Mouse (Mus musculus): ENCODE data around the gene Hint1. TPM values are rescaled to one million over a fixed set of nuclear protein-coding genes. Genes with fewer than 3 reads are reported as not detected.
"Not testable (repeated sequence)": the region's sequence is repeated elsewhere in the genome, so short reads cannot be mapped to it uniquely, and the experiment has no call there.

Gene Hint1
- polyA plus RNA-seq, 1 experiment from 2014 or later, result 868 TPM

- no peaks in the 10 kb centered on the region for H3K4me1 ChIP-seq (ENCODE audit: control insufficient read depth, insufficient read depth, low read length)
- no peak overlapping the region for H3K4me2 ChIP-seq (ENCODE audit: low read depth, low read length)
- H3K27me3 ChIP-seq (ENCODE audit: control insufficient read depth, insufficient read depth, low read length), result no peaks in the 10 kb centered on the region
- no peaks in the 10 kb centered on the region for H3K36me3 ChIP-seq (ENCODE audit: control insufficient read depth, insufficient read depth, low read length)
- H3K9me3 ChIP-seq (ENCODE audit: control insufficient read depth, low read length), result no peaks in the 10 kb centered on the region
- no peak overlapping the region for H3K9ac ChIP-seq (replicated peaks; ENCODE audit: low read depth, low read length)
- WGBS, result 90% methylated on average over 4 of the region's 4 CpGs
- H3K27ac ChIP-seq (ENCODE audit: low read depth, low read length), result no peak overlapping the region
- no peak for ATAC-seq (ENCODE audit: low read depth)
- no peak overlapping the region for H3K4me3 ChIP-seq (ENCODE audit: low read depth, low read length)
These were observed 26.5 kb upstream of the Hint1 start for GRCm38 (mm10) chr11:54839696-54840095.

- H3K27me3 ChIP-seq (ENCODE audit: control insufficient read depth, insufficient read depth, low read length), result no peaks in the 10 kb centered on the region
- no peaks in the 10 kb centered on the region for H3K4me1 ChIP-seq (ENCODE audit: control insufficient read depth, insufficient read depth, low read length)
- no peak overlapping the region for H3K9ac ChIP-seq (replicated peaks; ENCODE audit: low read depth, low read length)
- H3K4me2 ChIP-seq (ENCODE audit: low read depth, low read length), result no peak overlapping the region
- H3K4me3 ChIP-seq (ENCODE audit: low read depth, low read length), result no peak overlapping the region
- no peaks in the 10 kb centered on the region for H3K36me3 ChIP-seq (ENCODE audit: control insufficient read depth, insufficient read depth, low read length)
- H3K9me3 ChIP-seq (ENCODE audit: control insufficient read depth, low read length), result no peaks in the 10 kb centered on the region
- ATAC-seq (ENCODE audit: low read depth), result no peak
- H3K27ac ChIP-seq (ENCODE audit: low read depth, low read length), result no peak overlapping the region
- WGBS, result 94% methylated on average over 11 of the region's 11 CpGs
These were observed 25.3 kb upstream of the Hint1 start for GRCm38 (mm10) chr11:54840891-54841290.

GRCm38 (mm10) chr11:54844424-54844823, 21.8 kb upstream of the Hint1 start:
- H3K9me3 ChIP-seq (ENCODE audit: control insufficient read depth, low read length), result no peaks in the 10 kb centered on the region
- no peak overlapping the region for H3K4me2 ChIP-seq (ENCODE audit: low read depth, low read length)
- no peaks in the 10 kb centered on the region for H3K4me1 ChIP-seq (ENCODE audit: control insufficient read depth, insufficient read depth, low read length)
- no peak overlapping the region for H3K4me3 ChIP-seq (ENCODE audit: low read depth, low read length)
- no peak for ATAC-seq (ENCODE audit: low read depth)
- no peaks in the 10 kb centered on the region for H3K36me3 ChIP-seq (ENCODE audit: control insufficient read depth, insufficient read depth, low read length)
- H3K9ac ChIP-seq (replicated peaks; ENCODE audit: low read depth, low read length), result no peak overlapping the region
- no peaks in the 10 kb centered on the region for H3K27me3 ChIP-seq (ENCODE audit: control insufficient read depth, insufficient read depth, low read length)
- no peak overlapping the region for H3K27ac ChIP-seq (ENCODE audit: low read depth, low read length)
- WGBS, result 46% methylated on average over 9 of the region's 9 CpGs

GRCm38 (mm10) chr11:54844959-54845358, 21.2 kb upstream of the Hint1 start:
- Histone ChIP-seq H3K36me3 (ENCODE audit: control insufficient read depth, insufficient read depth, low read length) (no peaks in the 10 kb centered on the region), H3K4me2 (ENCODE audit: low read depth, low read length) (no peak overlapping the region), H3K27me3 (ENCODE audit: control insufficient read depth, insufficient read depth, low read length) (no peaks in the 10 kb centered on the region), H3K27ac (ENCODE audit: low read depth, low read length) (no peak overlapping the region), H3K9me3 (ENCODE audit: control insufficient read depth, low read length) (no peaks in the 10 kb centered on the region), H3K4me1 (ENCODE audit: control insufficient read depth, insufficient read depth, low read length) (no peaks in the 10 kb centered on the region), H3K9ac (replicated peaks; ENCODE audit: low read depth, low read length) (no peak overlapping the region), H3K4me3 (ENCODE audit: low read depth, low read length) (no peak overlapping the region)
- no peak for ATAC-seq (ENCODE audit: low read depth)
- WGBS, result 75% methylated on average over 5 of the region's 5 CpGs

- 17% methylated on average over 8 of the region's 8 CpGs for WGBS
- ATAC-seq (ENCODE audit: low read depth), result no peak
- H3K27ac ChIP-seq (ENCODE audit: low read depth, low read length), result no peak overlapping the region
- no peaks in the 10 kb centered on the region for H3K27me3 ChIP-seq (ENCODE audit: control insufficient read depth, insufficient read depth, low read length)
- H3K36me3 ChIP-seq (ENCODE audit: control insufficient read depth, insufficient read depth, low read length), result no peaks in the 10 kb centered on the region
- H3K9ac ChIP-seq (replicated peaks; ENCODE audit: low read depth, low read length), result no peak overlapping the region
- H3K4me2 ChIP-seq (ENCODE audit: low read depth, low read length), result no peak overlapping the region
- H3K9me3 ChIP-seq (ENCODE audit: control insufficient read depth, low read length), result no peaks in the 10 kb centered on the region
- H3K4me3 ChIP-seq (ENCODE audit: low read depth, low read length), result no peak overlapping the region
- H3K4me1 ChIP-seq (ENCODE audit: control insufficient read depth, insufficient read depth, low read length), result no peaks in the 10 kb centered on the region
These were observed 20.4 kb upstream of the Hint1 start for GRCm38 (mm10) chr11:54845470-54846442.

- no peak for ATAC-seq (ENCODE audit: low read depth)
- H3K4me3 ChIP-seq (ENCODE audit: low read depth, low read length), result no peak overlapping the region
- WGBS, result 87% methylated on average over 10 of the region's 10 CpGs
- H3K4me2 ChIP-seq (ENCODE audit: low read depth, low read length), result no peak overlapping the region
- H3K27me3 ChIP-seq (ENCODE audit: control insufficient read depth, insufficient read depth, low read length), result no peaks in the 10 kb centered on the region
- H3K27ac ChIP-seq (ENCODE audit: low read depth, low read length), result no peak overlapping the region
- no peaks in the 10 kb centered on the region for H3K9me3 ChIP-seq (ENCODE audit: control insufficient read depth, low read length)
- H3K4me1 ChIP-seq (ENCODE audit: control insufficient read depth, insufficient read depth, low read length), result no peaks in the 10 kb centered on the region
- H3K36me3 ChIP-seq (ENCODE audit: control insufficient read depth, insufficient read depth, low read length), result no peaks in the 10 kb centered on the region
- H3K9ac ChIP-seq (replicated peaks; ENCODE audit: low read depth, low read length), result no peak overlapping the region
These were observed 16.0 kb upstream of the Hint1 start for GRCm38 (mm10) chr11:54849961-54850758.

GRCm38 (mm10) chr11:54851656-54852055, 14.5 kb upstream of the Hint1 start:
- H3K36me3 ChIP-seq (ENCODE audit: control insufficient read depth, insufficient read depth, low read length), result no peaks in the 10 kb centered on the region
- H3K4me2 ChIP-seq (ENCODE audit: low read depth, low read length), result no peak overlapping the region
- H3K27me3 ChIP-seq (ENCODE audit: control insufficient read depth, insufficient read depth, low read length), result no peaks in the 10 kb centered on the region
- H3K4me1 ChIP-seq (ENCODE audit: control insufficient read depth, insufficient read depth, low read length), result no peaks in the 10 kb centered on the region
- no peaks in the 10 kb centered on the region for H3K9me3 ChIP-seq (ENCODE audit: control insufficient read depth, low read length)
- H3K4me3 ChIP-seq (ENCODE audit: low read depth, low read length), result no peak overlapping the region
- H3K27ac ChIP-seq (ENCODE audit: low read depth, low read length), result no peak overlapping the region
- no peak for ATAC-seq (ENCODE audit: low read depth)
- WGBS, result 94% methylated on average over 12 of the region's 12 CpGs
- no peak overlapping the region for H3K9ac ChIP-seq (replicated peaks; ENCODE audit: low read depth, low read length)

GRCm38 (mm10) chr11:54858880-54859279, 7.3 kb upstream of the Hint1 start:
- H3K9me3 ChIP-seq (ENCODE audit: control insufficient read depth, low read length); H3K4me3 ChIP-seq (ENCODE audit: low read depth, low read length); H3K4me1 ChIP-seq (ENCODE audit: control insufficient read depth, insufficient read depth, low read length); H3K27me3 ChIP-seq (ENCODE audit: control insufficient read depth, insufficient read depth, low read length); H3K36me3 ChIP-seq (ENCODE audit: control insufficient read depth, insufficient read depth, low read length); H3K9ac ChIP-seq (replicated peaks; ENCODE audit: low read depth, low read length); H3K27ac ChIP-seq (ENCODE audit: low read depth, low read length); ATAC-seq (ENCODE audit: low read depth); H3K4me2 ChIP-seq (ENCODE audit: low read depth, low read length): not testable (repeated sequence)
- WGBS, result 98% methylated on average over 11 of the region's 12 CpGs
